Mouse (Mus musculus): Measurements from ENCODE around the gene Lmnb2. TPM values are rescaled to one million over a fixed set of nuclear protein-coding genes. Genes with fewer than 3 reads are reported as not detected.
A peak's percentile ranks its signal among the peaks of the same experiment; 100 is the strongest.

Gene Lmnb2
- polyA plus RNA-seq, 1 experiment from 2014 or later, result 84.7 TPM

GRCm38 (mm10) chr10:80876594-80876993 is 41.5 kb downstream of the Lmnb2 start:
- no peaks in the 10 kb centered on the region for H3K36me3 ChIP-seq
- no peak for DNase-seq (ENCODE audit: low spot score)
- H3K4me3 ChIP-seq, result no peak overlapping the region
- 35% methylated on average over 3 of the region's 3 CpGs for WGBS
- H3K27ac ChIP-seq (replicated peaks), result no peak overlapping the region; the same call in 1 of the 2 replicates
- peaks cover 23% of the 10 kb centered on the region; the same call in 1 of the 2 replicates for H3K4me1 ChIP-seq
- H3K9me3 ChIP-seq (replicated peaks), result no peaks in the 10 kb centered on the region
- peaks cover 10% of the 10 kb centered on the region for H3K27me3 ChIP-seq (ENCODE audit: low read depth, poor library complexity, severe bottlenecking)

GRCm38 (mm10) chr10:80876028-80876427 is 42.0 kb downstream of the Lmnb2 start:
- Histone ChIP-seq H3K36me3 (no peaks in the 10 kb centered on the region), H3K27me3 (ENCODE audit: low read depth, poor library complexity, severe bottlenecking) (peaks cover 10% of the 10 kb centered on the region), H3K27ac (replicated peaks) (no peak overlapping the region), H3K9me3 (replicated peaks) (no peaks in the 10 kb centered on the region), H3K4me1 (peaks cover 23% of the 10 kb centered on the region; the same call in 1 of the 2 replicates), H3K4me3 (peak overlapping the region; percentile 20; the same call in 1 of the 2 replicates)
- DNase-seq (ENCODE audit: low spot score), result peak; percentile 58
- 28% methylated on average over 5 of the region's 5 CpGs for WGBS

- DNase-seq (ENCODE audit: low spot score), result no peak
- WGBS, result 83% methylated on average over 9 of the region's 9 CpGs
- Histone ChIP-seq H3K36me3 (no peaks in the 10 kb centered on the region), H3K4me1 (peaks cover 23% of the 10 kb centered on the region; the same call in 1 of the 2 replicates), H3K27ac (replicated peaks) (no peak overlapping the region), H3K9me3 (replicated peaks) (no peaks in the 10 kb centered on the region), H3K4me3 (no peak overlapping the region), H3K27me3 (ENCODE audit: low read depth, poor library complexity, severe bottlenecking) (peaks cover 10% of the 10 kb centered on the region; the same call in 1 of the 2 replicates)
These were observed 44.0 kb downstream of the Lmnb2 start for GRCm38 (mm10) chr10:80874035-80874434.

- Histone ChIP-seq H3K27ac (replicated peaks) (no peak within 1 kb of the TSS; the same call in 1 of the 2 replicates), H3K4me1 (peaks cover 18% of the 10 kb centered on the region; the same call in 1 of the 2 replicates), H3K4me3 (no peak within 1 kb of the TSS), H3K36me3 (peaks cover 18% of the 10 kb centered on the region), H3K9me3 (replicated peaks) (no peaks in the 10 kb centered on the region), H3K27me3 (ENCODE audit: low read depth, poor library complexity, severe bottlenecking) (peaks cover 5% of the 10 kb centered on the region; the same call in 1 of the 2 replicates)
- no peak for DNase-seq (ENCODE audit: low spot score)
- WGBS, result 35% methylated on average over 9 of the region's 9 CpGs
These were observed 46.5 kb downstream of the Lmnb2 start, which contains the start of gene Tmprss9 for GRCm38 (mm10) chr10:80871581-80871980. Gene Tmprss9, plus strand, starts transcription at chr10:80871848.

- 83% methylated on average over 3 of the region's 6 CpGs for WGBS
- H3K4me3 ChIP-seq, result no peak overlapping the region
- peaks cover 24% of the 10 kb centered on the region for H3K36me3 ChIP-seq
- no peaks in the 10 kb centered on the region for H3K9me3 ChIP-seq (replicated peaks)
- H3K27ac ChIP-seq (replicated peaks), result no peak overlapping the region
- peaks cover 5% of the 10 kb centered on the region; the same call in 1 of the 2 replicates for H3K27me3 ChIP-seq (ENCODE audit: low read depth, poor library complexity, severe bottlenecking)
- peaks cover 13% of the 10 kb centered on the region; the same call in 1 of the 2 replicates for H3K4me1 ChIP-seq
- no peak for DNase-seq (ENCODE audit: low spot score)
These were observed 47.1 kb downstream of the Lmnb2 start for GRCm38 (mm10) chr10:80870993-80871392.

- WGBS, result 92% methylated on average over 16 of the region's 16 CpGs
- no peaks in the 10 kb centered on the region for H3K4me1 ChIP-seq
- DNase-seq (ENCODE audit: low spot score), result no peak
- 0 out of 2 replicates have a peak overlapping the region, but pooled peaks have one; percentile 3 for H3K4me3 ChIP-seq
- H3K27me3 ChIP-seq (ENCODE audit: low read depth, poor library complexity, severe bottlenecking), result no peaks in the 10 kb centered on the region
- no peak overlapping the region for H3K27ac ChIP-seq (replicated peaks)
- H3K9me3 ChIP-seq (replicated peaks), result no peaks in the 10 kb centered on the region
- H3K36me3 ChIP-seq, result peaks cover 71% of the 10 kb centered on the region
These were observed 53.6 kb downstream of the Lmnb2 start for GRCm38 (mm10) chr10:80864446-80864845.

GRCm38 (mm10) chr10:80862305-80862704 is 55.7 kb downstream of the Lmnb2 start:
- no peaks in the 10 kb centered on the region for H3K9me3 ChIP-seq (replicated peaks)
- no peak overlapping the region for H3K4me3 ChIP-seq
- H3K27ac ChIP-seq (replicated peaks), result no peak overlapping the region
- 96% methylated on average over 5 of the region's 5 CpGs for WGBS
- peaks cover 10% of the 10 kb centered on the region for H3K4me1 ChIP-seq
- no peaks in the 10 kb centered on the region for H3K27me3 ChIP-seq (ENCODE audit: low read depth, poor library complexity, severe bottlenecking)
- no peak for DNase-seq (ENCODE audit: low spot score)
- peaks cover 60% of the 10 kb centered on the region for H3K36me3 ChIP-seq

GRCm38 (mm10) chr10:80858350-80858935 is 59.6 kb downstream of the Lmnb2 start:
- DNase-seq (ENCODE audit: low spot score), result no peak
- Histone ChIP-seq H3K9me3 (replicated peaks) (no peaks in the 10 kb centered on the region), H3K27me3 (ENCODE audit: low read depth, poor library complexity, severe bottlenecking) (no peaks in the 10 kb centered on the region), H3K4me1 (peaks cover 46% of the 10 kb centered on the region), H3K27ac (replicated peaks) (peak overlapping the region; percentile 6; the same call in 1 of the 2 replicates), H3K36me3 (peaks cover 27% of the 10 kb centered on the region), H3K4me3 (0 out of 2 replicates have a peak overlapping the region, but pooled peaks have one; percentile 14)
- 87% methylated on average over 7 of the region's 7 CpGs for WGBS

- peaks cover 50% of the 10 kb centered on the region for H3K4me1 ChIP-seq
- peak overlapping the region; percentile 14; the same call in 1 of the 2 replicates for H3K4me3 ChIP-seq
- DNase-seq (ENCODE audit: low spot score), result no peak
- H3K9me3 ChIP-seq (replicated peaks), result no peaks in the 10 kb centered on the region
- H3K27ac ChIP-seq (replicated peaks), result peak overlapping the region; percentile 42
- peaks cover 27% of the 10 kb centered on the region for H3K36me3 ChIP-seq
- 76% methylated on average over 3 of the region's 3 CpGs for WGBS
- H3K27me3 ChIP-seq (ENCODE audit: low read depth, poor library complexity, severe bottlenecking), result no peaks in the 10 kb centered on the region
These were observed 60.2 kb downstream of the Lmnb2 start for GRCm38 (mm10) chr10:80857848-80858247.

- Histone ChIP-seq H3K4me3 (peak overlapping the region; percentile 99; the same call in 1 of the 2 replicates), H3K36me3 (peaks cover 25% of the 10 kb centered on the region), H3K4me1 (peaks cover 50% of the 10 kb centered on the region), H3K27me3 (ENCODE audit: low read depth, poor library complexity, severe bottlenecking) (no peaks in the 10 kb centered on the region), H3K27ac (replicated peaks) (peak overlapping the region; percentile 42), H3K9me3 (replicated peaks) (no peaks in the 10 kb centered on the region)
- no peak for DNase-seq (ENCODE audit: low spot score)
- WGBS, result 68% methylated on average over 8 of the region's 8 CpGs
These were observed 60.7 kb downstream of the Lmnb2 start for GRCm38 (mm10) chr10:80857386-80857785.

- peak overlapping the region; percentile 99; the same call in 1 of the 2 replicates for H3K4me3 ChIP-seq
- H3K27ac ChIP-seq (replicated peaks), result peak overlapping the region; percentile 42; the same call in 1 of the 2 replicates
- WGBS, result 86% methylated on average over 5 of the region's 5 CpGs
- H3K27me3 ChIP-seq (ENCODE audit: low read depth, poor library complexity, severe bottlenecking), result no peaks in the 10 kb centered on the region
- H3K4me1 ChIP-seq, result peaks cover 50% of the 10 kb centered on the region
- no peak for DNase-seq (ENCODE audit: low spot score)
- H3K9me3 ChIP-seq (replicated peaks), result no peaks in the 10 kb centered on the region
- peaks cover 25% of the 10 kb centered on the region for H3K36me3 ChIP-seq
These were observed 61.1 kb downstream of the Lmnb2 start for GRCm38 (mm10) chr10:80856908-80857307.

GRCm38 (mm10) chr10:80856267-80856666 is 61.8 kb downstream of the Lmnb2 start:
- 75% methylated on average over 3 of the region's 3 CpGs for WGBS
- H3K36me3 ChIP-seq, result peaks cover 25% of the 10 kb centered on the region
- no peak overlapping the region for H3K27ac ChIP-seq (replicated peaks)
- no peaks in the 10 kb centered on the region for H3K27me3 ChIP-seq (ENCODE audit: low read depth, poor library complexity, severe bottlenecking)
- no peaks in the 10 kb centered on the region for H3K9me3 ChIP-seq (replicated peaks)
- DNase-seq (ENCODE audit: low spot score), result no peak
- peaks cover 50% of the 10 kb centered on the region for H3K4me1 ChIP-seq
- H3K4me3 ChIP-seq, result peak overlapping the region; percentile 99

GRCm38 (mm10) chr10:80855749-80856073 is 62.3 kb downstream of the Lmnb2 start:
- H3K4me3 ChIP-seq, result peak overlapping the region; percentile 99
- H3K36me3 ChIP-seq, result peaks cover 29% of the 10 kb centered on the region
- DNase-seq (ENCODE audit: low spot score), result no peak
- H3K9me3 ChIP-seq (replicated peaks), result no peaks in the 10 kb centered on the region
- 23% methylated on average over 11 of the region's 11 CpGs for WGBS
- H3K27ac ChIP-seq (replicated peaks), result peak overlapping the region; percentile 89
- peaks cover 50% of the 10 kb centered on the region for H3K4me1 ChIP-seq
- no peaks in the 10 kb centered on the region for H3K27me3 ChIP-seq (ENCODE audit: low read depth, poor library complexity, severe bottlenecking)

Data from midbrain, embryonic 10.5 days (tissue).